ENCODE assay signal across 11 mouse cellular contexts in the genomic region with DNA sequence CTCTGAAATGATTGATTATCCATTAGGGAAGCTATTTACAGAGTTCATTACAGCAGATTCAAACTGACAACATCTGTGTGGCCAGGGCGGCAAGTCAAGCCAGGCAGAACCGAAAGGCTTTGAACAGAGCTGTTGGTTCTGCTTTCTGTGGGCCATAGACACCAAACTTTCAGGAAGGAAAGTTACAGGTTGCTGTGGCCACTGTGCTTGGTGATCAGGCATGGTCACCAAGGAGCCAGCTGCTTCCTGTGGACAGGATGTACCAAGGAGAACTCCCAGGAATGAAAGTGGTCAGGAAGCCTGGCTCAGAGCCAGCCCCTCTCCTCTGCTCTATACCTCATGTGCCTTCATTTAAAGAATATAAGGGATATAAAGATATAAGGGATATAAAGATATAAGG. TPM values are rescaled to one million over a fixed set of nuclear protein-coding genes. Genes with fewer than 3 reads are reported as not detected.
DNase-seq lines count a peak whose midpoint lies in the region; ATAC-seq and TF ChIP-seq lines count a peak whose summit lies in the region.
"Had no signal": no experiment of that assay in that cellular context is flagged by ENCODE, and none has a peak within 500 bp of the region (broad histone marks: within the 10 kb centered on the region; RNA-seq: fewer than 3 reads in every experiment).

No protein-coding gene starts in this region.

- H3K27ac ChIP-seq in MEL (ENCODE audit: control insufficient read depth, low read depth, low read length) = no peak overlapping the region
- peak overlapping the region; percentile 60; the same call in 1 of the 2 replicates for H3K27ac ChIP-seq in intestine, postnatal 0 days (ENCODE audit: low read depth, low read length)
- H3K27ac ChIP-seq: hindbrain, embryonic 15.5 days; neural tube, embryonic 12.5 days had no signal

- ATAC-seq in intestine, postnatal 0 days = no peak
- peak; percentile 79 for ATAC-seq in megakaryocyte, adult 5-6 weeks (ENCODE audit: poor library complexity, severe bottlenecking)

- DNase-seq in gastrocnemius, postnatal 25 days = peak; percentile 33
- no peak for DNase-seq in gastrocnemius, adult 8-10 months (ENCODE audit: low spot score in 2 of 2)
- DNase-seq in MEL (ENCODE audit: low read depth, low spot score) = peak; percentile 7
- no peak for DNase-seq in cerebellum, adult 8-10 months
- no peak for DNase-seq in ovary, postnatal 14 days (ENCODE audit: low spot score)
- no peak for DNase-seq in ovary, postnatal 36 days (ENCODE audit: low spot score)

- no peak for TF ChIP-seq RAD21 in MEL (IDR thresholded peaks at IDR 0.05; ENCODE audit: low read depth, low read length)

- peaks cover 0 to 7% of the 10 kb centered on the region in 2 experiments; a peak in 1 of 4 replicates for H3K4me1 ChIP-seq in MEL (ENCODE audit: control insufficient read depth in 1 of 2, insufficient read depth in 2 of 2, low read length in 2 of 2)
- peaks cover 8% of the 10 kb centered on the region; the same call in 1 of the 2 replicates for H3K4me1 ChIP-seq in intestine, postnatal 0 days (replicated peaks; ENCODE audit: control insufficient read depth, insufficient read depth, low read length)

- no peak overlapping the region for H3K9ac ChIP-seq in MEL (ENCODE audit: control insufficient read depth, low read depth, low read length, poor library complexity, severe bottlenecking)
- no peak overlapping the region for H3K9ac ChIP-seq in intestine, postnatal 0 days (ENCODE audit: low read depth, low read length)
- H3K9ac ChIP-seq: hindbrain, embryonic 15.5 days; neural tube, embryonic 12.5 days had no signal

- no peak overlapping the region for H3K4me2 ChIP-seq in intestine, postnatal 0 days (replicated peaks; ENCODE audit: low read depth)
- H3K4me2 ChIP-seq: hindbrain, embryonic 15.5 days; neural tube, embryonic 12.5 days had no signal

- no peaks in the 10 kb centered on the region for H3K9me3 ChIP-seq in MEL (replicated peaks; ENCODE audit: insufficient read depth, low read length)
- no peaks in the 10 kb centered on the region for H3K9me3 ChIP-seq in intestine, postnatal 0 days (ENCODE audit: control insufficient read depth)
- H3K9me3 ChIP-seq: hindbrain, embryonic 15.5 days; neural tube, embryonic 12.5 days had no signal

- WGBS in intestine, postnatal 0 days = 27% methylated on average over 2 of the region's 2 CpGs

- TF ChIP-seq CTCF in MEL (IDR thresholded peaks at IDR 0.05 in 2 of 3, conservative IDR thresholded peaks at IDR 0.05 in 1 of 3; ENCODE audit: control insufficient read depth in 1 of 3, insufficient read depth in 1 of 3, low read depth in 2 of 3, low read length in 3 of 3, poor library complexity in 1 of 3, severe bottlenecking in 1 of 3) = no peak
- no peak for TF ChIP-seq CTCF in intestine, postnatal 0 days (IDR thresholded peaks at IDR 0.05; ENCODE audit: low read depth)

- TF ChIP-seq EP300 in MEL (IDR thresholded peaks at IDR 0.05; ENCODE audit: low read depth in 1 of 2, low read length in 2 of 2) = no peak

- no peak overlapping the region for H3K4me3 ChIP-seq in MEL (ENCODE audit: control insufficient read depth in 1 of 2, insufficient read depth in 1 of 2, low read depth in 2 of 2, low read length in 2 of 2)
- H3K4me3 ChIP-seq in intestine, postnatal 0 days (ENCODE audit: low read depth, low read length) = no peak overlapping the region
- H3K4me3 ChIP-seq: hindbrain, embryonic 15.5 days; neural tube, embryonic 12.5 days had no signal

- H3K36me3 ChIP-seq in MEL (ENCODE audit: control insufficient read depth in 1 of 2, insufficient read depth in 2 of 2, low read length in 2 of 2) = no peaks in the 10 kb centered on the region
- H3K36me3 ChIP-seq in intestine, postnatal 0 days (ENCODE audit: control insufficient read depth, insufficient read depth) = no peaks in the 10 kb centered on the region
- H3K36me3 ChIP-seq: hindbrain, embryonic 15.5 days; neural tube, embryonic 12.5 days had no signal

- no peaks in the 10 kb centered on the region for H3K79me2 ChIP-seq in MEL (ENCODE audit: control insufficient read depth, insufficient read depth, low read length, poor library complexity)

- no peak for TF ChIP-seq POLR2A in MEL (IDR thresholded peaks at IDR 0.05; ENCODE audit: control insufficient read depth in 1 of 2, insufficient read depth in 1 of 2, low read depth in 1 of 2, low read length in 2 of 2, poor library complexity in 1 of 2)

- H3K27me3 ChIP-seq in MEL (ENCODE audit: control insufficient read depth in 1 of 2, insufficient read depth in 2 of 2, low read length in 2 of 2) = peaks cover 0 to under 1% of the 10 kb centered on the region in 2 experiments; a peak in 1 of 4 replicates
- no peaks in the 10 kb centered on the region for H3K27me3 ChIP-seq in intestine, postnatal 0 days (replicated peaks; ENCODE audit: control insufficient read depth, insufficient read depth, low read length)
- H3K27me3 ChIP-seq: CH12.LX; hindbrain, embryonic 15.5 days; neural tube, embryonic 12.5 days had no signal

TF ChIP-seq in MEL, 35 proteins besides CTCF, POLR2A, EP300 and RAD21:
- TF ChIP-seq SIN3A (IDR thresholded peaks at IDR 0.05; ENCODE audit: low read length) = no peak

RNA-seq across cellular contexts. Expression of a gene that starts 30.2 kb away (rescaled TPM):
- 1 to 10 TPM in 1 of 2 experiments, under 1 TPM in 1; 0.84 to 1.1 TPM for total RNA-seq in gastrocnemius, postnatal 25 days (2021)
- total RNA-seq in gastrocnemius, adult 8-10 months (2022) = 1 to 10 TPM in 1 of 4 experiments, under 1 TPM in 3; 0.53 to 1.0 (median 0.74) TPM
- total RNA-seq in MEL (2012; rRNA removed) = 0.04 and 0.07 TPM in 2 replicates
- polyA plus RNA-seq in MEL (2012; ENCODE audit: insufficient read depth in 1 of 2, insufficient read length in 2 of 2, low read depth in 1 of 2, low replicate concordance in 2 of 2, missing spikeins in 1 of 2) = under 1 TPM in 1 of 2 experiments, not detected in 1; 0.08 TPM
- 10.6 and 11.8 TPM in 2 replicates for polyA plus RNA-seq in intestine, postnatal 0 days (2015; fragmentation: Nextera tagmentation; extraction: Ambion mirVana)
- 0.09 and 0.16 TPM in 2 replicates for total RNA-seq in megakaryocyte, adult 5-6 weeks (2015)
- 0.07 and 0.24 TPM in 2 replicates for total RNA-seq in megakaryocyte, adult 5-6 weeks (2017)

Comparison
In these comparisons a context has a peak if more than half of its experiments do, and no peak if none do; other contexts are left out.
1. DNase-seq: peak in gastrocnemius, postnatal 25 days (single experiment) and MEL (single experiment); none in gastrocnemius, adult 8-10 months (0 of 2), cerebellum, adult 8-10 months (single experiment), ovary, postnatal 14 days (single experiment) and ovary, postnatal 36 days (single experiment).